Mouse (Mus musculus) ES-E14 (cell line): ENCODE measurements at regions not wholly inside any gene's neighbourhood (a gene's known extent, or its start where the extent isn't known, plus 50 kb on each side); places are given as distances from the start of the nearest gene placed in this dataset.

Experiments
- DNase-seq: peaks from one replicate; pipeline ENCODE4 v3.0.0-alpha.2; 2013; ENCODE audit warnings: low read depth, low spot score
- H3K27ac ChIP-seq: 2 replicates; pipeline ENCODE4 v1.5.1; 2012; ENCODE audit warnings: low read depth, mild to moderate bottlenecking, low read length, moderate library complexity, mixed read lengths; ENCODE audit not compliant: poor library complexity, insufficient read depth, severe bottlenecking
- H3K36me3 ChIP-seq: 2 replicates; pipeline ENCODE4 v1.6.1; 2012; ENCODE audit warnings: mild to moderate bottlenecking, low read length, moderate library complexity, mixed read lengths; ENCODE audit not compliant: control insufficient read depth, poor library complexity, insufficient read depth, severe bottlenecking
- H3K4me1 ChIP-seq, 2 experiments: fragments of 150-350 bp in 1 of 2; sonication (generic) in 1 of 2; 2 replicates each; pipeline ENCODE4 v1.6.1; 2012; ENCODE audit warnings: low read length in 2 of 2, mild to moderate bottlenecking in 1 of 2, mixed read lengths in 1 of 2; ENCODE audit not compliant: control insufficient read depth in 2 of 2, insufficient read depth in 2 of 2, poor library complexity in 1 of 2
- H3K4me3 ChIP-seq, 2 experiments: fragments of 150-350 bp in 1 of 2; sonication (generic) in 1 of 2; 2 replicates each; pipeline ENCODE4 v1.5.1; 2012; ENCODE audit warnings: low read length in 2 of 2, low read depth in 1 of 2, mild to moderate bottlenecking in 1 of 2, mixed read lengths in 1 of 2; ENCODE audit not compliant: insufficient read depth in 1 of 2, poor library complexity in 1 of 2, severe bottlenecking in 1 of 2
- H3K9ac ChIP-seq: 2 replicates; pipeline ENCODE4 v1.6.1; 2012; ENCODE audit warnings: low read depth, mild to moderate bottlenecking, low read length, mixed read lengths; ENCODE audit not compliant: poor library complexity, insufficient read depth, severe bottlenecking
- H3K9me3 ChIP-seq: fragments of 150-350 bp; sonication (generic); 2 replicates; pipeline ENCODE4 v1.6.1; 2012; ENCODE audit warnings: low read depth, mild to moderate bottlenecking, low read length; ENCODE audit not compliant: control insufficient read depth, insufficient read depth
- CHD2 ChIP-seq: IDR thresholded peaks from 2 replicates; pipeline ENCODE4 v1.6.1; 2014; ENCODE audit warnings: mild to moderate bottlenecking, low read depth, low read length, inconsistent platforms
- HCFC1 ChIP-seq: IDR thresholded peaks from 2 replicates; pipeline ENCODE4 v1.6.1; 2012; ENCODE audit warnings: low read length, inconsistent platforms, borderline replicate concordance; ENCODE audit not compliant: insufficient read depth
- MAFK ChIP-seq: IDR thresholded peaks from 2 replicates; pipeline ENCODE4 v1.6.1; 2014; ENCODE audit warnings: mild to moderate bottlenecking, low read depth, low read length, inconsistent platforms; ENCODE audit not compliant: insufficient read depth
- ZC3H11A ChIP-seq: IDR thresholded peaks from 2 replicates; pipeline ENCODE4 v1.6.1; 2012; ENCODE audit warnings: low read depth, mild to moderate bottlenecking, inconsistent platforms, low read length, borderline replicate concordance
- ZNF384 ChIP-seq: IDR thresholded peaks from 2 replicates; pipeline ENCODE4 v1.6.1; 2012; ENCODE audit warnings: low read depth, low read length, inconsistent platforms
- in situ Hi-C, 2 experiments: fragments of 600-800 bp; cut with MboI; formaldehyde crosslinking; loops; one replicate each; pipeline ENCODE4 v1.15.1; 2025; ENCODE audit warnings: low sequenced_read_pairs in 2 of 2, inconsistent platforms in 1 of 2; ENCODE audit not compliant: unreplicated experiment in 2 of 2

DNA sequence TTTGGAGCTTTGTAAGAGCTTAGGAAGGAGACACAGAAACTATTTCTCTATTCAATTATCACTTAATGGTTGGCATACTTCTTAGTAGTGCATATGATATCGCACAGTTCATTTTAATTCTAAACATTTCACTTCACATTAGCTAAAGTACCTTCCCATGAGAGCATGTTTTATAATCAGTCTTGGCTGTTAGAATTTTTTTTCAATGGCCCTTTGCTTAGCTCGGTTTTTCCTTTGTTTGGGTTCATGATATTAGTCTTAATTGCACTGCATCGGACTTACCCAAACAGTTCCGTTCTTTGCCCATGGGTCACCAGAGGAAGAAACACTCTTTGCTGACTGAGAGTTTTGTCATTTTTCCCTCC, 216.8 kb upstream of the Tll1 start:
- in situ Hi-C loops: no loop called here

DNA sequence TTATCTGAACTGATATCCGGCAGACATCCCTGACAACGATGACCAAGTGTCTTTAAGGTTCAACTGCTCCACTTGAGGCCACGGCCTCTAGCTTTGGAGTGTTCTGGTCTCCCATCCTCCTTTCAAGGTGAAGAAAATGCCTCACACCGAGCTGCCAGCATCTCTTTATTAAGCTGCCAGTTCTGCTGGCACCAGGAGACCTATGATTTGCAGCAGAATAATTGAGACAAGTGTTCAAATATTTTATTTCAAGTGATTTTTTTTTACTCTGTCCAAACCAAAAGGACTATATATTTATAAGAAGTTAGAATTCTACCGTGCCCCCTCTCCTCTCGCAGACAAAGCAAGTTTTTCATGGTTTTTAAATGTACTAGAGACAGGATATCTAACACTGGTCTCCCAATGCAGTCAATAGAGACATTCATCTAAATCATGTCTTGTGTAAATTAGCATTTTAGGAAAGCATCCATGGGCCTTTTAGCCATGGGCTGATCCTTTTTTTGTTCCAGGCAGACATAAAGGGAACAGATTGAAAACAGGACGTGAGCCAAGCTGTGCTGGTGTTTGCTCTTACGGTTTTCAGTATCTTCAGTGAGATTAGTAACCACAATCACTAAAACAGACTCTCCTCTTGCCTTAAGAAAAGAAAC, 216.3 kb upstream of the Tll1 start:
- in situ Hi-C loops: no loop called here
- H3K9ac ChIP-seq: no peak overlapping the region

More for the DNA sequence above, 216.8 kb upstream of the Tll1 start:
- TF ChIP-seq CHD2: no peak
- no peak for TF ChIP-seq ZC3H11A
- no peak for TF ChIP-seq ZNF384
- Histone ChIP-seq H3K27ac (no peak overlapping the region), H3K4me3 (no peak overlapping the region), H3K4me1 (no peaks in the 10 kb centered on the region), H3K9me3 (no peaks in the 10 kb centered on the region), H3K36me3 (no peaks in the 10 kb centered on the region), H3K9ac (no peak overlapping the region)
- DNase-seq: no peak

DNA sequence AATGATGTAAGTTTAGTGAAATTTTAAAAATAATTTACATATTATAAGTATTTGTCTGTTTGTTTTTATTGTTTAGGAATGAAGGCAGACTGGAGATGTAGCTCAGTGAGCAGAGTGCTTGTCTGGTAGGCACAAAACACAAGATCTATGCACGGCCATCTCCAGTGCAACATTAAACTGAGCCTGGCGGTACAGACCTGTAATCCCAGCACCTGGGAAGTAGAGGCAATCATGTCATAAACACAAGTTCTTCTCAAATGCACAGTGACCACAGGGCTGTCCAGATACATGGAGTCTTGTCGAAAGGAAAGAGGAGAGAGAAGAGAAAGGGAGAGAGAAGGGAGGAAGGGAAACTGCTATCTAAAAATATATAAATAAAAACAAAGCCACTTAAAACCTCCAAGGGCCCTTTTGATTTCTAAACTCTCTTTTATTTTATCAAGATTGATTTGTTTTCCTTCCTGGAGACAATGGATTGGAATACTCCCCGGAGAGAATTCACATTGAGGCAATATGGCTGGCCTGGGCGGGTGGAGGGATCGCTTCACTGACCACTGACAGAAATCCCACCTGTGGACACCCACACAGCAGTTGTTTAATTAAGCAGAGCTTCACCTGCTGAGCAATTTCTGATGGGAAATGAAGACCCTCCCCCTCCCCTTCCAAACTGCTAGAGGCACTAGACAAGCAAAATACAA, 215.6 kb upstream of the Tll1 start:
- in situ Hi-C loops: no loop called here
- H3K9ac ChIP-seq: no peak overlapping the region
- no peak for DNase-seq

More for the DNA sequence above, 216.3 kb upstream of the Tll1 start:
- no peak for TF ChIP-seq MAFK
- TF ChIP-seq HCFC1: no peak
- no peak for TF ChIP-seq CHD2
- no peak for TF ChIP-seq ZC3H11A
- no peak for TF ChIP-seq ZNF384
- H3K4me3 ChIP-seq: no peak overlapping the region
- H3K36me3 ChIP-seq: no peaks in the 10 kb centered on the region
- H3K9me3 ChIP-seq: no peaks in the 10 kb centered on the region
- no peak overlapping the region for H3K27ac ChIP-seq
- DNase-seq: no peak
- H3K4me1 ChIP-seq: no peaks in the 10 kb centered on the region

DNA sequence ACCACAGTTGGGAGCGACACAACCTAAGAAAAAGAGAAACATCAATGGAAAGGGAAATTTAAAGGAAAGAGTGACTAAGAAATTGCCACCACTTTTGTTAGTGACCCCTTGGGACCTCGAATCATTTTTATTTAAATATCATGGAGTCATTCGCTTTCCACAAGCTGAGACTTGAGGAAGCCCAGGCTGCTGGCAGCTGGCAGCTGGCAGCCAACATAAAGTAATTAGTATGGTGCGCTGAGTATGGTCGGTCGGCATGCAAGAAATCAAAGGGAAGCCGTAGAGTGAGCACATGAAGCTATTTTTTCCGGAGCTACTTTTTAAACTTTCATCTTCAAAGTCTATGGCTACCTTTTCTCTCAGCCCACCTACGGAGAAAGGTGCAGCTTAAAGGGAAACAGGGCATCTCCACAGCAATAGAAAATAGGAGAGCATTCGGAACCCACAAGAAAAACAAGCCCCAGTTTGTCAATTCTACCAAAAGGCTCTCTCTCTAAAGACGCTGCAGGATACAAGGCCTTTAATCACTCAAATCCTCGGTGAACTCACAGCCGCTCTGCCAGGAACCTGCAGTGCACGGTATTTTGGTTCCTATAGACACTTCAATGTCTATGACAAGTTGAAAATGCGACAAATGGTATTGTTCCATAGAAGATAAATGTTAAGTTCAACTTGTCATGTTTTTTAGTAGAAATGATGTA, 206.6 kb upstream of the Tll1 start:
- no peak overlapping the region for H3K9ac ChIP-seq

More for the DNA sequence above, 215.6 kb upstream of the Tll1 start:
- TF ChIP-seq MAFK (no peak), CHD2 (no peak), ZC3H11A (no peak), HCFC1 (no peak), ZNF384 (no peak)
- H3K4me1 ChIP-seq: no peaks in the 10 kb centered on the region
- no peaks in the 10 kb centered on the region for H3K36me3 ChIP-seq
- no peak overlapping the region for H3K4me3 ChIP-seq
- H3K27ac ChIP-seq: no peak overlapping the region
- no peaks in the 10 kb centered on the region for H3K9me3 ChIP-seq

More for the DNA sequence above, 206.6 kb upstream of the Tll1 start:
- H3K4me1 ChIP-seq: peaks cover 0 to 5% of the 10 kb centered on the region in 2 experiments; a peak in 1 of 4 replicates
- H3K27ac ChIP-seq: no peak overlapping the region
- H3K9me3 ChIP-seq: no peaks in the 10 kb centered on the region
- TF ChIP-seq MAFK (no peak), HCFC1 (no peak), ZNF384 (no peak), CHD2 (no peak), ZC3H11A (no peak)
- H3K36me3 ChIP-seq: no peaks in the 10 kb centered on the region
- H3K4me3 ChIP-seq: no peak overlapping the region
- no peak for DNase-seq
- in situ Hi-C loops: no loop called here
